Mouse (Mus musculus): Measurements from ENCODE around the gene Nnat.

GRCm38 (mm10) chr2:157536476-157537081, 23.3 kb upstream of the Nnat start:
- TF ChIP-seq CTCF (IDR thresholded peaks at IDR 0.05; ENCODE audit: low read depth), result no peak
- no peak for TF ChIP-seq EP300 (IDR thresholded peaks at IDR 0.05; ENCODE audit: low read depth)
